Mouse (Mus musculus) G1E (cell line): ENCODE measurements around the gene Rspry1. TPM values are rescaled to one million over a fixed set of nuclear protein-coding genes. Genes with fewer than 3 reads are reported as not detected.

Source experiments
- ATAC-seq: 2 replicates; pipeline ENCODE4 v1.8.0; 2016; ENCODE audit warnings: mild to moderate bottlenecking; ENCODE audit not compliant: insufficient number of reproducible peaks, poor library complexity, low FRiP score, severe bottlenecking; ENCODE audit errors: extremely low read depth
- DNase-seq: peaks from one replicate; pipeline ENCODE4 v3.0.0; 2012; ENCODE audit warnings: low spot score
- H3K27me3 ChIP-seq: 2 replicates; pipeline ENCODE4 v1.6.1; 2012; ENCODE audit warnings: mild to moderate bottlenecking, low read length, inconsistent platforms; ENCODE audit not compliant: insufficient read depth
- H3K36me3 ChIP-seq: replicated peaks from 2 replicates; pipeline ENCODE3; 2012; ENCODE audit warnings: mild to moderate bottlenecking, inconsistent platforms
- H3K4me1 ChIP-seq: 2 replicates; pipeline ENCODE4 v1.6.1; 2012; ENCODE audit warnings: low read depth, low read length, inconsistent platforms, mixed read lengths; ENCODE audit not compliant: insufficient read depth
- H3K4me3 ChIP-seq: 2 replicates; pipeline ENCODE4 v1.5.1; 2012; ENCODE audit warnings: low read depth, mild to moderate bottlenecking, inconsistent platforms, low read length, moderate library complexity, mixed read lengths
- H3K9me3 ChIP-seq: replicated peaks from 2 replicates; pipeline ENCODE4 v1.6.1; 2012; ENCODE audit warnings: inconsistent platforms
- CTCF ChIP-seq: IDR thresholded peaks from 2 replicates; pipeline ENCODE4 v1.5.1; 2012; ENCODE audit warnings: low read depth, low read length, inconsistent platforms, mixed read lengths
- GATA1 ChIP-seq: IDR thresholded peaks from 2 replicates; pipeline ENCODE4 v1.6.1; 2012; ENCODE audit warnings: borderline replicate concordance, low read length, inconsistent platforms, mixed read lengths
- GATA2 ChIP-seq: IDR thresholded peaks from 2 replicates; pipeline ENCODE4 v1.6.1; 2012; ENCODE audit warnings: low read depth, low read length, inconsistent platforms, borderline replicate concordance
- POLR2AphosphoS5 ChIP-seq: IDR thresholded peaks from 2 replicates; pipeline ENCODE4 v1.6.1; 2012; ENCODE audit warnings: low read depth, low read length, inconsistent platforms; ENCODE audit not compliant: insufficient replicate concordance
- TAL1 ChIP-seq: conservative IDR thresholded peaks from 2 replicates; pipeline ENCODE4 v1.6.1; 2012; ENCODE audit warnings: low read depth, low read length, inconsistent platforms, mixed read lengths
- polyA plus RNA-seq: library from polyadenylated mRNA; stranded (reverse); fragments of >175 nt; gene quantifications from 2 replicates; pipeline ENCODE4 v1.2.3, GENCODE M21; 2012
- total RNA-seq, 2 experiments: library from RNA; stranded (forward) in 1 of 2; stranded (reverse) in 1 of 2; fragments of 200-1000 nt in 1 of 2; fragments of >200 nt in 1 of 2; fragmentation: Nextera tagmentation in 1 of 2; gene quantifications; 2 replicates each; pipeline ENCODE4 v1.2.3; 2014 to 2017

Rspry1 gene
- total and polyA plus RNA-seq, 3 experiments: 14.9 to 144 (median 123) TPM

GRCm38 (mm10) chr8:94575148-94575547 is 26.6 kb upstream of the Rspry1 start:
- ATAC-seq: no peak
- TF ChIP-seq POLR2AphosphoS5: no peak
- TF ChIP-seq CTCF: no peak
- no peak for TF ChIP-seq GATA1
- TF ChIP-seq GATA2: no peak
- no peak for TF ChIP-seq TAL1
- Histone ChIP-seq H3K9me3 (no peaks in the 10 kb centered on the region), H3K36me3 (peaks cover 79% of the 10 kb centered on the region), H3K27me3 (no peaks in the 10 kb centered on the region), H3K4me1 (no peaks in the 10 kb centered on the region; the same call in 1 of the 2 replicates), H3K4me3 (no peak overlapping the region)
- DNase-seq: no peak

DNA sequence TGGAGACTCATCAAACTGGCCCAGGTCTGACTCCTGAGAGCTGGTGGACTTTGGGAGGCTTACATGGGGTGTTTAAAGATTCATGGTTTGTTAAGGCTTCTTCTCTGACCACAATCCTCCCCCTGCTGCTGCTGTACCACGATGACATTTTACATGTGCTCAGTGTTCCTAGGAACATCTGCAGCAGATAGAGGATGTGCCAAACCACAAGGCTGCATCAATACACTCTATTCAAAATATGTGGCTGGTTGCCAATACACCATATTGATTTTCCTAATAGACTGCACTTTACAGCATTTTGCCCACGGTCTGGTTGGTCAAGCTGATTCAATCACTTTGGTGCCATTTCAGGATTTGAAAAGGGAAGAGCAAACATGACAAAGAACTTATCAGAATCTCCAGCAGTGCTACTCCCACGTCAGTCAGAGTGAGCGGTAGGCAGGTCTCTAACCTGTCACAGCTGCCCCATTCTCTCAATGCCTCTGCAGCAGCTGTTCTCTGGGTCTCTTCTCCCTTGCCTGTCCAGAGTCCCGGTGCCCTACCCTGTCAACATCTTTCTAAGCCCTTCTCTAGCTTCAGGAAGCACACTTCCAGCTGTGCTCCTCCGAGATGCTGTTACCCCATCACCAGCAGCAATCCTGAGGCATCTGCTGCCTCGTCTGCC is 19.8 kb upstream of the Rspry1 start:
- H3K4me3 ChIP-seq: no peak overlapping the region
- H3K9me3 ChIP-seq: no peaks in the 10 kb centered on the region
- no peaks in the 10 kb centered on the region for H3K27me3 ChIP-seq
- DNase-seq: peak; percentile 40
- ATAC-seq: no peak
- H3K4me1 ChIP-seq: peaks cover 15% of the 10 kb centered on the region; the same call in 1 of the 2 replicates
- TF ChIP-seq GATA2: no peak
- TF ChIP-seq CTCF: no peak
- TF ChIP-seq TAL1: no peak
- TF ChIP-seq GATA1: no peak
- TF ChIP-seq POLR2AphosphoS5: no peak
- H3K36me3 ChIP-seq: peaks cover 97% of the 10 kb centered on the region

- DNase-seq (no peak), ATAC-seq (no peak)
- Histone ChIP-seq H3K4me1 (peaks cover 15% of the 10 kb centered on the region; the same call in 1 of the 2 replicates), H3K36me3 (peaks cover 97% of the 10 kb centered on the region), H3K4me3 (no peak overlapping the region), H3K9me3 (no peaks in the 10 kb centered on the region), H3K27me3 (no peaks in the 10 kb centered on the region)
- TF ChIP-seq TAL1: no peak
- TF ChIP-seq CTCF: no peak
- TF ChIP-seq POLR2AphosphoS5: no peak
- no peak for TF ChIP-seq GATA1
- no peak for TF ChIP-seq GATA2
Measured at GRCm38 (mm10) chr8:94582569-94582968, 19.2 kb upstream of the Rspry1 start.

DNA sequence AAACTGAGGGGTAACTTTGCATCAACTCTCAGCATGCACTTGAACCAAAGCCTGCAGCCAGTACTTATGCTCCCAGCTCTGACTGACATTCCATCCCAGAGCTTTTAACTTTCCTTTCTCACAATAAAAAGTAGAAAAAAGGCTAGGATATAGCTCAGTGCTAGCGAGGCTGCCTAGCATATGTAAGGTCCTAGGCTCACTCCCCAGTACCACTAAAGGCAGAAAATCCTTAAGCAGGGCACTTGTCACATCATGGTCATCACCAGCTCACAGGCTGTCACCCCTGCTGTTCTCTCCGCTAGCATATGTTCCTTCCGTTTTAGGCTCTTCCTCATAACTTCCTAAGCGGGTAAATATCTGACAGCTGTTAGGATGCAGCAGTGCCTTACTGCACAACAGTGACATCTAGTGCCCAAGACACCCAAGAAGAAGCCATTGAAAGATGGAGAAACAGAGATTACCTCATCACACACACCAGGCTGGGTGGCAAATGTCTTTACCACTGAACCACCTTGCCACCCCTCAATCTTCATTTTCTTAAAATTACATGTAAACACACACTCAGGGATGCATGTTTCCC is 17.4 kb upstream of the Rspry1 start:
- Histone ChIP-seq H3K36me3 (peaks cover 97% of the 10 kb centered on the region), H3K9me3 (no peaks in the 10 kb centered on the region), H3K4me1 (peaks cover 18% of the 10 kb centered on the region; the same call in 1 of the 2 replicates), H3K27me3 (no peaks in the 10 kb centered on the region), H3K4me3 (no peak overlapping the region)
- DNase-seq (no peak), ATAC-seq (no peak)
- TF ChIP-seq CTCF (peak; percentile 14; the same call in 1 of the 2 replicates), GATA1 (no peak)

GRCm38 (mm10) chr8:94591691-94592090 is 10.0 kb upstream of the Rspry1 start:
- no peak overlapping the region for H3K4me3 ChIP-seq
- H3K4me1 ChIP-seq: peaks cover 22% of the 10 kb centered on the region
- H3K27me3 ChIP-seq: no peaks in the 10 kb centered on the region
- DNase-seq: no peak
- TF ChIP-seq GATA1 (no peak), POLR2AphosphoS5 (no peak), CTCF (no peak)
- ATAC-seq: no peak
- H3K9me3 ChIP-seq: no peaks in the 10 kb centered on the region
- peaks cover 80% of the 10 kb centered on the region for H3K36me3 ChIP-seq

DNA sequence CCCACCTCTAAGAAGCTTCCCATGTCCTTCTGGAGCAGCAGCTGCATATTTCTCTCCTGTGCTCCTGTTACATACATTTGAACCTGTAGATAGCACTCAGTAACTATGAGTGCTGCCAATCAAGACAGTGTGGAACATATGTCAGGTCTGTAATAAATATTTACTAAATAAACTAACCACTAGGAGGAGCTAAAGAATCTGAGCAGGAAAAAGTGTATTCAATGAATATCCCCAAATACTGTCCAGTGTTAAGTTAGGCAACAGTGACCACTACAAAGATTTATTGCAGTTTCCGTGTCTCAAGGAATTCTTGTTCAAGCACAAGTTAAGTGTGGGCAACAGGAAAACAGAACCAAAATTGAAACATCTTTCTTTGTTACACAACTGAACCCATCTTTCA is 7.5 kb upstream of the Rspry1 start:
- H3K36me3 ChIP-seq: peaks cover 73% of the 10 kb centered on the region
- DNase-seq (no peak), ATAC-seq (no peak)
- H3K9me3 ChIP-seq: no peaks in the 10 kb centered on the region
- H3K4me3 ChIP-seq: no peak overlapping the region
- TF ChIP-seq POLR2AphosphoS5: no peak
- no peaks in the 10 kb centered on the region for H3K27me3 ChIP-seq
- peaks cover 37% of the 10 kb centered on the region for H3K4me1 ChIP-seq
